ENCODE assay signal across 7 mouse cellular contexts in the genomic region with DNA sequence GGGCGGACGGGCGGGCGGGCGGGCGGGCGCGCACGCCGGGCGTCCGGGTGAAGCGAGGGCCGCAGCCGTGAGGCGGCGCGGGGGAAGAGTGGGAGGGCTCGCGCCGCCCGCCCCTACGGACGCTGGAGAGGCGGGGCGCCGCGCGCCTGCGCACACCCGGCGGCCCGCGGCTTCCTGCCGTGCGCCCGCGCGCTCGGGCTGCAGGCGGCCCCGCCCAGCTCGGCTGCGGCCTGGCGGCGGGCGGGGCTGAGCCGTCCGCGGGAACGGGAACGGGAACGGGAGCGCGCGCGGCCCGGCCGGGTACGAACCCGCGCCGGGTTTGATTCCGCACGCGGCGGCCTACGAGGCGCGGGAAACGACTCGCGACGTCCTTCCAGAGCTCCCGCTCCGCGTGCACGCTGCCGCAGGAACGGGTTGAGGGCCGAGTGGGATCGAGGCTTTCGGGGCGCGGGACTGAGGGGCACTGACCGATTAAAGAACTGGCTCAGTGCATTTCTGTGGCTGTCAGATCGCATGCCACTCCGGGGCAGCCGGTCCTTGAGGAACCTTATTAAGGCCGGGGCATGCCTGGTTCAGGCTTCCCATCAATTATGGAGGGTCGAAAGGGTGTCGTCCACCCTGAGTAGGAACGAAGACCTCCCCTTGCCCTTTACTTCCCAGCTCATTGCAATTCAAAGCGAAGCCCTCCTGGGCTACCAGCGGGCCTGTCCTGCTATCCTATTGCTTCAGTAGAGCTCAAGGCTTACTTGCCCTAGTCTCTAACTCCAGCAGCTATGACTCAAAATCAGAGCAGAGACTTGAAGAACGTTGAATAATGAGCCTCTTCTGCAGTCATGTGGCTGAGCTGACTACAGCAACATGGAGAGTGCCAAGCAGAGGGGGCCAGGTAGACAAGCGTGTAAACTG. TPM values are rescaled to one million over a fixed set of nuclear protein-coding genes. Genes with fewer than 3 reads are reported as not detected.
DNase-seq lines count a peak whose midpoint lies in the region; ATAC-seq lines count a peak whose summit lies in the region.

No protein-coding gene starts in this region.

- peak; percentile 70 to 79 for DNase-seq in adrenal gland, adult 18-20 months (ENCODE audit: low spot score in 2 of 2)
- DNase-seq in embryo, embryonic 10 days (ENCODE audit: low spot score), result peak; percentile 83
- peak; percentile 83 for DNase-seq in gastrocnemius, postnatal 14 days
- DNase-seq in left cerebral cortex, postnatal 25 days (ENCODE audit: low spot score in 2 of 2), result peak; percentile 72 to 82
- DNase-seq in mesoderm, embryonic 11.5 days (ENCODE audit: low read depth, low spot score), result peak; percentile 84
- DNase-seq in right cerebral cortex, postnatal 36 days (ENCODE audit: low spot score in 2 of 2), result peak; percentile 44 to 53

- ATAC-seq in inflammation-experienced regulatory T-cells, adult 6 months, result peak; percentile 68

- intact Hi-C loops in gastrocnemius, postnatal 14 days (cut with DNase I; ENCODE audit: low total_unique reads), result no loop called here
- intact Hi-C loops in left cerebral cortex, postnatal 25 days (cut with DNase I), result loop anchor here (5.0 kb wide), 1 partner anchor 80 kb away; no protein-coding TSS in a partner anchor

RNA-seq across cellular contexts. Expression of a gene that starts 0.6 kb away (rescaled TPM):
- total RNA-seq in adrenal gland, adult 18-20 months (2021), result 10 to 100 TPM; 47.3 to 47.9 TPM
- total RNA-seq in gastrocnemius, postnatal 14 days (2021), result 10 to 100 TPM; 16.8 to 22.8 TPM
- 10 to 100 TPM; 14.7 to 20.8 (median 15.7) TPM for polyA plus RNA-seq in inflammation-experienced regulatory T-cells, adult 6 months (2017; shearing (Covaris generic))
- total RNA-seq in left cerebral cortex, postnatal 25 days (2021), result 100 to 1,000 TPM in 1 of 2 experiments, 10 to 100 TPM in 1; 97.7 to 111 TPM

Comparison
In these comparisons a context has a peak if more than half of its experiments do, and no peak if none do; other contexts are left out.
1. Peak in every context shown above with its lines: DNase-seq and ATAC-seq.